Mouse (Mus musculus): ENCODE data around the gene Nhs. TPM values are rescaled to one million over a fixed set of nuclear protein-coding genes. Genes with fewer than 3 reads are reported as not detected.
A peak's percentile ranks its signal among the peaks of the same experiment; 100 is the strongest.

The Nhs gene
- polyA plus RNA-seq, 1 experiment from 2014 or later = 2.2 TPM

DNA sequence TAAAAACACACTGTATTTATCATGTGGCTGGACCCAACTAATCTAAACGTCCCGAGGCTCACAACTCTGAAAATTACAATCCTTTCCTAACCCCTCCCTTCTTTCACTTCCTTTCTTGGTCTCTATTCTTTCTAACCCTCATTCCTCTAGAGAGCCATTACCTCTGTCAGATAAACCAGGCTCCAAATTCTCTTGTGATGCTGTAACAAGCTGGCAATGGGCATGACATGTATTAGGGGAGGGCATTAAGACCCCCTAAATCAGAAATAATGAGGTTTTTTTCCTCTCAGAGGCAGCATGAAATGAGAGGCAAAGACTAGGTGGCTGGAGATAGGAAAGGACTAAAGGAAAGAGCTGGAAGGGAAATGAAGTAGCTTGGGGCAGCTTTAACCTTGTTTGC lies 96.4 kb downstream of the Nhs start:
- WGBS = 71% methylated on average over 2 of the region's 2 CpGs
- Histone ChIP-seq H3K4me2 (no peak overlapping the region), H3K4me3 (no peak overlapping the region), H3K27me3 (peaks cover 47% of the 10 kb centered on the region), H3K36me3 (no peaks in the 10 kb centered on the region), H3K9me3 (no peaks in the 10 kb centered on the region), H3K27ac (replicated peaks) (no peak overlapping the region), H3K4me1 (replicated peaks) (no peaks in the 10 kb centered on the region), H3K9ac (no peak overlapping the region)
- no peak for ATAC-seq (ENCODE audit: low read depth)

DNA sequence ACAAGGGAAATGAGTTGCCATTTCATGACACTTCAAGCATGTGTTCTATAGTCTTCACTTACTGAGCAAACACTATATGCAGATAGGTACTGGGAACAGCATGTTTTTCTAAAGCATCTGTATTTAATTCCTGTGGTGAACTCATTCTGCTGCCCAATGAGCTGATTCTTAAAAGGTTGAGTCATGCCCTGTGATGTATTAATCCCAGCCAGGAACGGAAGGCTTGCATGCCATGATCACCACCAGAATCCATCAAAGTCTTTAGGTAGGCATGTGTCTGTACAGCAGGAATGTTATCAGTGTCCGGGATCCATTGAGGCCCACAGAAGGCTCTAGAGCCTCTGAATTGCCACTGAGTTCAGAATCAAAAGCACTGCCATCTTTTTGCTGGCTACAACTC lies 103.9 kb downstream of the Nhs start:
- Histone ChIP-seq H3K9me3 (no peaks in the 10 kb centered on the region), H3K4me1 (replicated peaks) (no peaks in the 10 kb centered on the region), H3K27ac (replicated peaks) (no peak overlapping the region), H3K36me3 (no peaks in the 10 kb centered on the region), H3K4me3 (no peak overlapping the region), H3K27me3 (peaks cover 66% of the 10 kb centered on the region), H3K4me2 (no peak overlapping the region), H3K9ac (no peak overlapping the region)
- 81% methylated on average over 2 of the region's 2 CpGs for WGBS
- no peak for ATAC-seq (ENCODE audit: low read depth)

DNA sequence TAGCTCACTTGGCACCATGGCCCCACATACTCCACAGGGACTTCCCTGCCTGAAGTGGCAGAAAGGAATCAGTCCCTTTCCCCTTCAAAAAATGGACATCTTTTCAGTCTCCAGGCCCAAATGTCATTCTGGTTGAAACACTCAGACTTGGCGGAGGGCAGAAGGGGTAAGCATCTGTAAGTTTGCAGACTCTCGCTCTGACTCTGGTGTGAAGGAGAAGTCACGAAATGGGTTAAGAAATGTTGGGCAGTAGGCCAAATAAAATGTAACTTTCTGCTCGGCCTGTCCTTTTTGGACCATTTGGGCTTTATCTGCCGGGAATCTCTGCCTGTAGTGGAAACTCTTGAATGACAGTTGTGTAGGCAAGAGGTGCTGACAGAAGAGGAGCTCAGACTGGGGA lies 106.0 kb downstream of the Nhs start:
- Histone ChIP-seq H3K4me2 (no peak overlapping the region), H3K27ac (replicated peaks) (no peak overlapping the region), H3K4me1 (replicated peaks) (no peaks in the 10 kb centered on the region), H3K9ac (no peak overlapping the region), H3K27me3 (peaks cover 75% of the 10 kb centered on the region), H3K9me3 (no peaks in the 10 kb centered on the region), H3K4me3 (no peak overlapping the region), H3K36me3 (no peaks in the 10 kb centered on the region)
- no peak for ATAC-seq (ENCODE audit: low read depth)
- 83% methylated on average over 5 of the region's 5 CpGs for WGBS

DNA sequence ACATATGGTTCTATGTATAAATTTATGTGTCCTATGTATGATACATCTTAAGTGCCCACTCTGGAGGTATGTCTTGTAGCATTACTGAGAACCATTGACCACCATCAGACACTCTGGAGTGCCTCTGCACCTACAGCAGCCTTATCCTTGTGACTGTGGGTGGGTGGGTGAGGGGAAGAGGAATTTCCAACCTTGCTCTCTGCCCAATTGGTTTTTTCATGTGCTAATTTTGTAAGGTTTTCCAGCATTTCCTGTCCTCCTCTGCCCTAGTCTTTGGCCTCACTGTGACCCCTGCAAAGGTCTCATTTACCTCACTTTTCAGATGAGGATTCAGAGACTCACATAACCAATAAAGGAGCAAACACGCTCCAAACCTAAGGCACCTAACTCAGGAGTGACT lies 107.0 kb downstream of the Nhs start:
- H3K27ac ChIP-seq (replicated peaks) = no peak overlapping the region
- WGBS = 94% methylated on average over 1 of the region's 1 CpGs
- no peak for ATAC-seq (ENCODE audit: low read depth)
- peaks cover 78% of the 10 kb centered on the region for H3K27me3 ChIP-seq
- H3K4me3 ChIP-seq = no peak overlapping the region
- no peak overlapping the region for H3K9ac ChIP-seq
- H3K4me1 ChIP-seq (replicated peaks) = no peaks in the 10 kb centered on the region
- no peak overlapping the region for H3K4me2 ChIP-seq
- no peaks in the 10 kb centered on the region for H3K36me3 ChIP-seq
- H3K9me3 ChIP-seq = no peaks in the 10 kb centered on the region

DNA sequence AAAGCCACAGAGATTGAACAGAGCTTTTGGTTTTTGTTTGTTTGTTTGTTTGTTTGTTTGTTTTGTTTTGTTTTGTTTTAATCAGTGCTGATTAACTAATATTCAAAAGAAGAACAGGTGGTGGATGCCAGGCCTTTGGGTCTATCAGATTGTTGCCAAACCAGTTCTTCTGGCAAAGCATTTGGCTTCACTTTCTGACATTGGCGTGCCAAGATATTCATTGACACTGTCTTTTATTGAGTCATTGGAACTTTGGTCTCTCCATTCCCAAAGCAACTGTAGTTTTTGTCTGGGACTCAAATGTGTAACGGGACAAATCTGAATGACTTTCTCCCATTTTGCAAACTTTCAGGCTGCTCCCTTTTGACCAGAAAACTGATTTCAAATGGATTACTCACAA lies 109.9 kb downstream of the Nhs start:
- no peak overlapping the region for H3K27ac ChIP-seq (replicated peaks)
- ATAC-seq (ENCODE audit: low read depth) = no peak
- H3K36me3 ChIP-seq = no peaks in the 10 kb centered on the region
- peaks cover 83% of the 10 kb centered on the region for H3K27me3 ChIP-seq
- no peak overlapping the region for H3K9ac ChIP-seq
- H3K4me1 ChIP-seq (replicated peaks) = no peaks in the 10 kb centered on the region
- H3K4me3 ChIP-seq = no peak overlapping the region
- 89% methylated on average over 2 of the region's 2 CpGs for WGBS
- H3K9me3 ChIP-seq = no peaks in the 10 kb centered on the region
- no peak overlapping the region for H3K4me2 ChIP-seq

DNA sequence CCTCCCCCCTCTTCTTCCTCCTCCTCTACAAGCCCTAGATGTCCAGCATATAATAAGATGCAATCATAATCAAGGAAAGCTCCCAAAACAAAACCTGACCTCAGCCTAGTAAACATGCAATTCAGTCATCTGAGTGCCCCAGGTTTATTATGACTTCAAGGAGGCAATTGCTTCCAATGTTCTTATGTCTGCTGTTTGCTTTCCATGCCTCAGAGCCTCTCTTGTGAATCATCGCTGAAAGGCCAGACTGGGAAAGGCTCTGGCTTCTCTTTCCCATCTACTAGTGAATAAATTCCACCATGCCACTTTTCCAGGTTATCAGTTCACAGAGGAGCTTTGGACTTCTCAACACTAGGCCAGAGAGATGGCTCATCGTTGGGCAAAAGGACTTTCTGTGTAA lies 114.0 kb downstream of the Nhs start:
- no peak overlapping the region for H3K4me3 ChIP-seq
- H3K36me3 ChIP-seq = no peaks in the 10 kb centered on the region
- no peaks in the 10 kb centered on the region for H3K9me3 ChIP-seq
- H3K27me3 ChIP-seq = peaks cover 65% of the 10 kb centered on the region
- 89% methylated on average over 2 of the region's 2 CpGs for WGBS
- no peak for ATAC-seq (ENCODE audit: low read depth)
- no peak overlapping the region for H3K4me2 ChIP-seq
- no peak overlapping the region for H3K9ac ChIP-seq
- H3K4me1 ChIP-seq (replicated peaks) = no peaks in the 10 kb centered on the region
- H3K27ac ChIP-seq (replicated peaks) = no peak overlapping the region

DNA sequence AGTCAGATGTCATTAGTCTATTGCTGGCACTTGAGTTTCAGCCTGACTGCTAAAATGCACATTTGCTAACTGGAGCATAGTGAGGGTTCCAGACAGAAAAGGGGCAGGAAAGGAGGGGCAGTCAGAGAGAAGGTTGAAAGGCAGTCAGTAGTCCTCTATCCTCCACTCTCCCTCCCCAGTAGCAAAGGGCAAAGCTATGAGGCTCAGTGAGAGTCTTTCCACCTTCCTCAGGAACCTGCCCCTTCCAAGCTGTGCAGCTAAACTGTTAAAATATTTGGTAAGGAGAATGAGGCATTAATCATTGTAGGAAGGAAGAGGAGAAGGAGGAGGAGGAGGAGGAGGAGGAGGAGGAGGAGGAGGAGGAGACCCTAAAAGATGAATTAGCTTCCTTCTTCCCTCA lies 115.4 kb downstream of the Nhs start:
- ATAC-seq (ENCODE audit: low read depth) = no peak
- Histone ChIP-seq H3K36me3 (no peaks in the 10 kb centered on the region), H3K4me2 (no peak overlapping the region), H3K4me3 (no peak overlapping the region), H3K27ac (replicated peaks) (no peak overlapping the region), H3K9ac (no peak overlapping the region), H3K27me3 (peaks cover 57% of the 10 kb centered on the region), H3K9me3 (no peaks in the 10 kb centered on the region), H3K4me1 (replicated peaks) (no peaks in the 10 kb centered on the region)

DNA sequence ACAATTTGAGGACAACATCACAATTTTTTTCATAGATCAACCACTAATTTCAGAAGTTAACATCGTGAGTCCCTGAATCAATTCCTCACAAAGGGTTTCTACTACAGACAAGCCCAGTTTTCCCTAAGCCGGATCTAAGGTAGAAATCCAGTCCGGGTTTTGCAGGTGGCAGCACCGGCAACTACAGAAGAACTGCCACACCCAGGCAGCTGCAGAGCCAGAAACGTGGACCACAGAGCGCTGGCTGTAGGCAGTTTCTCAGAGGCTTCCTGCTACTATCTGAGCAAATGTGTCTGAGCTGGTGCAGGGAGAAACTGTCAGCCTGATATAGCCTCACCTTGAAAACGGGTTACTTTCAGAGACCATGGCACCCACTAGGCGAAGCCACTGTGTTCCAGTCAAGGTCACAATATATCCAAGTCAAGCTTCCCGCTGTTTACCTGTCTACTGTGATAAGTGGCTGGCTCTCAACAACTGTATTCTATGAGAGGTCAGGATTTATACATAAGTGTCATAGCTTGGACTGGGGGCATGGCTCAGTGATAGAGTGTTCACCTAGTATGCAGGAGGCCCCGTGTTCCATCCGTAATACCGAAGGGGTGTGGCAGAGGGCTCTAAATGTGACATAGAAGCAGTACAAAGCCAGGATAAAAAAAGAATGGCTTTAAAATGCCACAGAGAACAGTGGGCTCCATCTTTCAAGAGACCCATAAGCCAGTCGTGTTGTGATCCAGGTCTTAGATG lies 134.1 kb downstream of the Nhs start:
- peak; percentile 50 for ATAC-seq (ENCODE audit: low read depth)
- Histone ChIP-seq H3K27ac (replicated peaks) (no peak overlapping the region), H3K4me2 (peak overlapping the region; percentile 26; the same call in 1 of the 2 replicates), H3K9ac (no peak overlapping the region), H3K4me1 (replicated peaks) (0 out of 2 replicates have a peak, but pooled peaks cover 3% of the 10 kb centered on the region), H3K27me3 (peaks cover 63% of the 10 kb centered on the region), H3K36me3 (no peaks in the 10 kb centered on the region), H3K4me3 (no peak overlapping the region), H3K9me3 (no peaks in the 10 kb centered on the region)
- WGBS = 35% methylated on average over 13 of the region's 13 CpGs

DNA sequence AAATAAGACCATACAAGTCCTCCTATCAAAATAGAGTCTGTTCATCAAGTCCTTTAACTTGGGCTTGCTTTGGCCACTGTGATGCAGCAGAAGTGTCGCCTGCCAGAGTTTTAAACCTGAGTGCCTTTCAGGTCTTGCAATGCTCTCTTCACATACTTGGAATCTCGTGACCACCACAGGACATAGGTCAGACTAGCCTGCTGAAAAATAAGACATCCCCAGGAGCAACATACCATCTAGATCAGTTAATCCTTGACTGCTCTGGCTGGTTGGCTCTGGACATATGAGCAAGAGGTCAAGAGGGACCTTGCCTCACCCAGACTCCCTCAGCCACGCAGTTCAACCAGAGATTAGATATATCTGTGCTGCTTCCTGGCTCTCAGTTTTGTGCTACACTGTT lies 137.8 kb downstream of the Nhs start:
- Histone ChIP-seq H3K9me3 (no peaks in the 10 kb centered on the region), H3K27ac (replicated peaks) (no peak overlapping the region), H3K9ac (no peak overlapping the region), H3K4me3 (no peak overlapping the region), H3K4me2 (no peak overlapping the region), H3K27me3 (peaks cover 65% of the 10 kb centered on the region), H3K36me3 (no peaks in the 10 kb centered on the region), H3K4me1 (replicated peaks) (peaks cover 14% of the 10 kb centered on the region)
- 87% methylated on average over 3 of the region's 3 CpGs for WGBS
- no peak for ATAC-seq (ENCODE audit: low read depth)

DNA sequence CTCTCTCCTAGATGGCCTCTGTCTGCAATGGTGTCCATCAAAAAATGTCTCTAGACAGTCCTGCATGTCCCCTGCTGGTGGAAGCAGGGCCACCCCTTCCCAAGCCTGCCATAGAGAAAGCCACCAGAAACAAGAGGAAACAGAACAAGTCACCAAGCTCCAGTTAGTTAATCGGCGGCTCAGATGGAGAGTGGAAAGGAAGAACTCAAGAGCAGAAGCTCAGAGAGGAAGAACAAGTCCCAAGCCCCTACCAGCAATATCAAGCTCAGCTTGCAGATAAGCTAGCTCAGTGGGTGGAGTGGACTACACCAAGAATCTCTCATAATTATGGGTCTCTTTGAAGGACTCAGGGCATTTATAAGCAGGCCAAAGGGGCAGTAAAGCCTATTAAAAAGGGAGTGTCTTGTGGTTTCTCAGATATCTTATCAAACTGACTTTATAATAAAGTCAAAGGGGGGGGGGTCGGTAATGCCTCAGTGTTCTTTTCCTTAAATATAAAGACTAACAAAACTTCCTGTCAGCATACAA lies 139.4 kb downstream of the Nhs start:
- ATAC-seq (ENCODE audit: low read depth) = no peak
- Histone ChIP-seq H3K9me3 (no peaks in the 10 kb centered on the region), H3K36me3 (no peaks in the 10 kb centered on the region), H3K4me3 (no peak overlapping the region), H3K9ac (no peak overlapping the region), H3K27me3 (peaks cover 69% of the 10 kb centered on the region), H3K27ac (replicated peaks) (no peak overlapping the region), H3K4me2 (no peak overlapping the region), H3K4me1 (replicated peaks) (peaks cover 15% of the 10 kb centered on the region)
- WGBS = 90% methylated on average over 3 of the region's 3 CpGs

DNA sequence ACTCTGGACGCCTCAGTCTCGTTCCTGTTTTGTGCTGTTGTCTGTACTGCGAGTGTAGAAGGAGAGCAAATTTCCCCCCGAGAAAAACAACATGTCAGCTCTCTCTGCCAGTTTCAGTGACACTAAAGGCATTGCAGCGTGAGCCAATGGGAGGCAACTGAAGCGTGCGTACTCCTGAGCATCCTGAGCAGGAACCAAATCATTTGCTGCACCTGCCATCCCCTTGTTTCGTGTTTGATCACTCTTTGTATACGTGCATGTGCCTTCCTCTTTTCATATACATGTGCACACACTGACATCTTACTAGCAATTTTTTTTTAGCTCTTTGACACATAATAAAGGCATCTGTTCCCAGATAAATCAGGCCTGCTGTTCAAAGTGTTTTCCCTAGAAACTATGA lies 142.1 kb downstream of the Nhs start:
- Histone ChIP-seq H3K9ac (no peak overlapping the region), H3K27me3 (peaks cover 82% of the 10 kb centered on the region), H3K9me3 (no peaks in the 10 kb centered on the region), H3K4me1 (replicated peaks) (peaks cover 15% of the 10 kb centered on the region), H3K4me3 (no peak overlapping the region), H3K27ac (replicated peaks) (no peak overlapping the region; the same call in 1 of the 2 replicates), H3K4me2 (peak overlapping the region; percentile 13; the same call in 1 of the 2 replicates), H3K36me3 (no peaks in the 10 kb centered on the region)
- peak; percentile 43; the same call in 1 of the 2 replicates for ATAC-seq (ENCODE audit: low read depth)
- 48% methylated on average over 9 of the region's 9 CpGs for WGBS

DNA sequence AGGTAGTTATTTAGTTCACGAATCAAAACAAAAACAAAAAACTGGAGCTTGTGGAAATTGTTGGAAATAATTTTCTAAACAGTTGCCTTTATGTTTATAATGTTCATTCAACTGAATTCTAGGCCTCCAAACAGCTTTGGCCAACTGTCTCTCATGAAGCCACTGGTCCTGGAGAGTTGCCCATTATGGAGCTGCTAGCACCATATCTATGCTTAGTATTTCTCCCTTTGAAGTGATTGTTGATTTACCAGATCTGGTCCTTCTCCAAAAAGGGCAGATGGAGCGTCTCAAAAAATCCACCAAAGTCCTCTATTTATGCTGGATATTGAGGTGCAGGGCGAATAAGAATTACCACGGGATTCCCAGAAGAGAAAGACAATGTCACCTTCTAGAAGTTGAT lies 147.0 kb downstream of the Nhs start:
- peaks cover 88% of the 10 kb centered on the region for H3K27me3 ChIP-seq
- no peaks in the 10 kb centered on the region for H3K9me3 ChIP-seq
- ATAC-seq (ENCODE audit: low read depth) = no peak
- no peak overlapping the region for H3K4me3 ChIP-seq
- H3K27ac ChIP-seq (replicated peaks) = no peak overlapping the region
- peaks cover 13% of the 10 kb centered on the region for H3K4me1 ChIP-seq (replicated peaks)
- H3K9ac ChIP-seq = no peak overlapping the region
- 88% methylated on average over 4 of the region's 4 CpGs for WGBS
- H3K36me3 ChIP-seq = no peaks in the 10 kb centered on the region
- H3K4me2 ChIP-seq = no peak overlapping the region

DNA sequence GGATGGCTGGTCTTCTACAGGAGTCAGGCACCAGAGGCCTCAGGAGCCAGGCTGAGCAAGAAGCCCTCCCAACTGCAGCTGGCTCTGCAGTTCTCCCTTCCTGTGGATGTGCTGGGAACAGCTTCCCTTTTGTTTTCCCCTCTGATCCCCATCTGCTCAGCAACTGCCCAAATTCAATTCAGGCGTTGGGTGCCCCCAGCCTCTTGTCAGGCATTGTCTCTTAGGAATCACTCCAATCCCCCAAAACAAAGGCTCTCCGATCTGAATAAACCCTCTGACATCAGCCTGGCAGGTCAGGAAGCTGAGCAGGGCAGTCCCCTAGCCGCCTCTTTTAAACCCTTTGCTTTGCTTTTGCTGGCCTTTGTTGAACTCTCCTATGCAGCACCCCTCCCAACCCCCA lies 149.7 kb downstream of the Nhs start:
- no peaks in the 10 kb centered on the region; the same call in 1 of the 2 replicates for H3K4me1 ChIP-seq (replicated peaks)
- no peak overlapping the region for H3K4me3 ChIP-seq
- H3K36me3 ChIP-seq = no peaks in the 10 kb centered on the region
- H3K4me2 ChIP-seq = no peak overlapping the region
- H3K9me3 ChIP-seq = no peaks in the 10 kb centered on the region
- H3K9ac ChIP-seq = no peak overlapping the region
- no peak overlapping the region for H3K27ac ChIP-seq (replicated peaks)
- ATAC-seq (ENCODE audit: low read depth) = no peak
- WGBS = 23% methylated on average over 3 of the region's 3 CpGs
- peaks cover 84% of the 10 kb centered on the region for H3K27me3 ChIP-seq
